Mouse (Mus musculus): ENCODE measurements around the gene Fam214b.

DNA sequence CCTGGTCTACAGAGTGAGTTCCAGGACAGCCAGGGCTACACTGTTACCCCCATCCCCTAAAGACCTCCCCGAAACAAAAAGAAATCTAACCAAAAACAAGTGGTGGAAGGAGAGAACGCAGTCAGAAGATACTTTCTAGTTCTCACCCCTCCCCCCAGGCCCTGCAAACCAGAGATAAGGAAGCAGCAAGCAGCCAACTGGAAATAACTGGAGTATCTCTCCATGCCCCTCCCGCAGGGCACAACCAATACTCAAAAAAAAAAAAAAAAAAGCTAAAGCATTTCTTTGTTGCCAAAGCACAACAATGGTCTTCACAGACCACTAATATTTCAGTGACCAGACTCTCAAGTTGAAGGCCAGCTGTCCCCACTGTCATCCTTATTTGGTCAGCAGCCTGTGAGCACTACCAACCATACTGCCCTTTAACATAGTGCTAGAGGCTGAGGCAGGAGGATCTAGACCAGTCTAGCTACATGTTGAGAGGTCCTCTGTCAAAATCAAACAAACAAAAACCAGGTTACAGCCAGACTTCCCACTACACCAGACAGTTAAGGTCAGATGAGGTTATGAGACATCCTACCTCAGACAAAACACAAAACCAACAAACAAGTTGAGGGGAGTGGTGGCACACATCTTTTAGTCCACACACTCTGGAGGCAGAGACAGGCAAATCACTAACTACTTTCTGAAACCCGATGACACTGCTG lies 8.0 kb downstream of the Fam214b start:
- TF ChIP-seq EP300 (IDR thresholded peaks at IDR 0.05): no peak
- no peak for TF ChIP-seq CTCF (IDR thresholded peaks at IDR 0.05)
